Mouse (Mus musculus): ENCODE data around the gene Cntd1.

DNA sequence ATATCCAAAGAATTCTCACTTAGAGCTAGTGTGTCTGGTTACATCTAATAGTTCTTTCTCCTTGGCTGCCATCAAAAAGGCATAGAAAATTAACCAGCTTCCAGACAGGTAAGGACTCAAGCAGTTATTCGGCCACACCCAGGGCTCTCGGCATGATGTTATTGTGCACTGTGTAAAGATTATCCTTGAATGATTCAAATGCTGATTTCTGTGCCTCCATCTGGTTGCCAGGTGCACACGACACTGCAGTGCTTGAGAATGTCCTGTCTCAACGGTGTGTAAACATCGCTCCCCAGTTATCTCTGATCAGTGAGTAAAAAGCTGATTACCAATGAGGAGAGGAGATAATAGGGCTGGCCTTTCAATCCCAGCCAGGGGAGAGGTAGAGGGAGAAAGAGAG lies 28.9 kb downstream of the Cntd1 start:
- TF ChIP-seq CTCF (IDR thresholded peaks at IDR 0.05; ENCODE audit: insufficient read depth, low read depth, low read length) = no peak
- TF ChIP-seq POLR2A (IDR thresholded peaks at IDR 0.05; ENCODE audit: insufficient read depth, low read depth, low read length) = no peak

Data from olfactory bulb, adult 2 months (tissue).